Mouse (Mus musculus) 3134 (cell line): ENCODE data around the gene Plcb2.

Experiments used
- DNase-seq: peaks from one replicate; pipeline ENCODE4 v3.0.0-alpha.2; 2011; ENCODE audit warnings: low spot score; ENCODE audit not compliant: insufficient read length; ENCODE audit errors: extremely low read depth

The Plcb2 gene

DNA sequence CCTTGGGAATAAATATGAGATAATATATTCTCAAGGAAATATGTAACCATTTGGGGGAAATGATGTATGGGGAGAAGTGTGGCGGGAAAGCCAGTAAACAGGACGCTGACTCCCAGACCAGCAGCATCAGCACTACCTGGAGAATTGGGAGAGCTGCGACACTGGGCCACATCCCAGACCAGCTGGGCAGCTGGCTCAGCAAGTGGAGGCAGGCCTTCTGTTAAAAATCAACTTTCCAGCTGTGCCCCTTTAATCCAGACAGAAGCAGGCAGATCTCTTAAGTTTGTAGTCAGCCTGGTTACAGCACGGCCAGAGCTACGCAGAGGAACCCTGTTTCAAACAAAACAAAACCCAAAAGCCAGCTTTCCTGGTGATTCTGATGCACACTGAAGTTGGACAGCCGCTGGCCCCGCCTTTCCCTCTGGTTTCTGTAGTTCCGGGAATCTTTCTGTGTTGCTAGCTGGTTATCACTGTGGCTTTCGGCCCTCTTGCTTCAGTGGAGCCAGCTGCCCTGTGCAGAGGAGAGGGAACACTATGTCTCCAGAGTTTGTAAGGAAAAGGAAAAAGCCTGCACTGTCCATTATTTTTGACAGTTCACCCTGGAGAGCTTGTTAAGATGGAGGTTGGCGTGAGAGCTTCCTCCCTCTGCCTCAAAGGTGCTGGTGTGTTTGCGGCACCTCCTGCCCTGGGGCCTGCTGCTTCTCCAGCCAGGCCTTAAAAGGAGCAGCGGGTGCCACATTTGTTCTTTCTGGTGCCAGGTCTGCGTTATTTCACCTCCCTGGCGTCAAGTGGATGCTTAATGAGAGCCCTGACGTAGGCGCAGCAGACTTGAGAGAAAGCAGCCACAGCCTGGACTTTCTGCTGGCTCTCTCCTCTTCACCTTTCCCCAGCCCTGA, 23.9 kb upstream of the Plcb2 start:
- DNase-seq: no peak

GRCm38 (mm10) chr2:118750476-118750875, 22.2 kb upstream of the Plcb2 start:
- no peak for DNase-seq

DNA sequence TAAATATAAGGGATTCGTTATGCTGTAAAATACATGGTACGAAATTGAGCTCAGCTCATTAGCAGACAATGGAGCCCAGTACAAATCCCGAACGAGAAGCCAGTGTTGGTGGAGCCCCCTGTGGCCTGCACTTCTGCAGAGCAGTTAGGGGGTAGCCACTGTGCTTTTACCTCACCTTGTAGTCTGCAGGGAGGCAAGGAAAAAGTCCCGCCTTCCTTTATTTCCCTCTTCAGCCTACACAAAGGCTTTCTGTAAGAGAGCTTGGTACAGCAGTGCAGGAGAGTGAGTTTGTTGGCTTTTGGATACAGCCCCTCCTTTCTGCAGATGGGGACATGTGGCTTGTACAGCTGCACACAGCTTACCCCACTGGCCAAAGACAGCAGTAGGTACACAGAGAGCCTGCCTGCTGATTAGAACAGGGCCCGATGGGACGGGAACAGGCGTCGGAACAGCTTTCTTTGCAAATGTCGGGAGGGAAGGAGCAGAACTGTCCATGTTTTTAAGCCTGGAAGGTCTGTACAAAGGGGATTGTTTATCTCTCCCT, 21.2 kb upstream of the Plcb2 start:
- no peak for DNase-seq

GRCm38 (mm10) chr2:118747301-118747960, 19.2 kb upstream of the Plcb2 start:
- DNase-seq: no peak

DNA sequence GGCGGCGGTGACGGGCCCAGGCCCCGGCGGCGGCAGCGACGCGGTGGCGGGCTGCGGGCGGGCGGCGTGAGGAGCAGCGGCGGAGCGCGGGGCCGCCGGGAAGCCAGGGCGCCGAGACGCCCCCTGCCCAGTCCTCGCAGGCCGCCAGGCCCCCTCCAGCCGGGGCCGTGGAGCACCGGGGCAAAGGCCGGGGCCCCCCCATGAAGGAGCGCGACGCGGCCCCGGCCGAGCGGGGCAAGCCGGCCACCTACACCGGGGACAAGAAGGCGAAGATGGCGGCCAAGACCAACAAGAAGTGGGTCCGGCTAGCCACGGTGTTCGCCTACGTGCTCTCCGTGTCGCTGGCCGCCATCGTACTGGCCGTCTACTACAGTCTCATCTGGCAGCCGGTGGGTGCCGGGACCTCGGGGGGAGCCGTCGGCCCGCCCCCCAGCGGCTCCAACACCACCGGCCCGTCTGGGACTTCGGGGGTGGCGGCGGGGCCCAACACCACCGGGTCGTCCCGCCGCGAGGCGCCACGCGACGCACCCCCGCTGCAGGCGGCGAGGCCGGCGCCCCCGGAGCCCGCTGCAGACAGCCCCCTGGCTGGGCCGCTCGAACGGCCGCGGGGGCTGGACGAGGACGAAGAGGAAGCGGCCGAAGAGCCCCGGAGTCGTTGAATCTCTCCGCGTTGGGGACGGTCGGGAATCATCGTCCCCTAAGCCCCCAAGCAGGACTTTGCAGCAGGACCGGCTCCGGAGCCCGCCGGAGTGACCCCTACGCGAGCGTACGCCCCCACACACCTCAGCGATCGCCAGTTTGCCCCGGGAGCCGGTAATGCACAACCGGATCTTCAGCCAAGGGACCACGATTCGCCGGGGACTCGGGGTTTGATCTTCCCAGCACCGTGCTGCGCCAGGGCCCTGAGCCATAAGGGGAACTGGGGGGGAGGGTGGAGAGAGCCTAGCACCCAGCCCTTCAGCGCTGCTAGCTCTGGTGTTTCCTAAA, 18.0 kb upstream of the Plcb2 start:
- peak; percentile 59 for DNase-seq

GRCm38 (mm10) chr2:118745232-118745884, 17.1 kb upstream of the Plcb2 start, which contains the start of gene Inafm2:
Gene Inafm2, plus strand, starts transcription at chr2:118745758.
- peak; percentile 96 for DNase-seq

DNA sequence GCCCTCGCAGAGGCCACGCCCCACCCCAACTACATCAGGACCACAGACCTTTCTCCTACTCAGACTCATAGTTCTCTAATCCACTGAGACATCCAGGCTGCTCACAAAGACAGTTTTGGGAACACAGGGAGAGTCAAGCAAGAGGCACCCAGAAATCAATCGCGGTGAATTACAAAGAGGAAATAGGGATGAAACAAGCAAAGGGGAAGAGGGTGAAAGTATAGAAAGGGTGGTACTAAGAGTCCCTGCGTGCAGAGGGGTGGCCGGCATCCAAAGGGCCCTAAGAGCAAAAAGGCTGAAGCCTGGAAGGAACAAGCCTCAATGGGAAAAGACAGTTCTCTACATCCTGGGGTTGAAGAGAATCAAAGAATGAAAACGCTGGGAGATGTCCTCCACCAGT, 16.4 kb upstream of the Plcb2 start:
- DNase-seq: no peak

DNA sequence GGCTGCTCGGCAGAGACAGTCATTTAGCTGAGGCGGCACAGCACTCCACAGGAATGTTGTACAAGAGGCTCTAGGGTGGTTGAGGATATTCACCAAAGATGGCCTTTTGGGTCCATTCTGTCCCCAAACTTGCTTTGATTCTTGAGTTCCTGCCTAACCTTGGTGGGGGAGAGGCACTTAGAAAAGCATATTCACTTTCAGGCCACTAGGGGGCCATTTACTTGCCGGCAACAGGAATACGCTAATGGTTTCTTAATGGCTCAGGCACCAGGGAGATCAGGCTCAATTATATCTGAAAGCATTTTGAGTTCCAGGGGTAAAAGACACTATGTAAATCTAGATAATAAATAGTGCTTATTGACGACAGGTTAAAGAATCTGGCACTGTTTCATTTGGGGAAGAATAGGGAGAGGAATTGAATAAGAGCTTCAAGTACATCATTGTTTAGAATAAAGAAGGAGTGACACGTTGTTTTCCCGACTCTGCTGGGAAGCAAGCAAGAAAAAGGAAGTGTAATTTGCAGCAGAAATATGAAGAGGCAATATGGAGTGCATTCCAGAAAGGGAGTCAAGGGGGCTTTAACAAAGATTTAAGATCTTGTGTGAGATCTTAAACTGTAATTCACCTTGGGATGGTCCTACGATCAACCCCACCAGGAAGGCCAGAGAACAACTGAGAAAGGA, 15.2 kb upstream of the Plcb2 start:
- DNase-seq: no peak

GRCm38 (mm10) chr2:118741183-118741582, 12.9 kb upstream of the Plcb2 start:
- no peak for DNase-seq

DNA sequence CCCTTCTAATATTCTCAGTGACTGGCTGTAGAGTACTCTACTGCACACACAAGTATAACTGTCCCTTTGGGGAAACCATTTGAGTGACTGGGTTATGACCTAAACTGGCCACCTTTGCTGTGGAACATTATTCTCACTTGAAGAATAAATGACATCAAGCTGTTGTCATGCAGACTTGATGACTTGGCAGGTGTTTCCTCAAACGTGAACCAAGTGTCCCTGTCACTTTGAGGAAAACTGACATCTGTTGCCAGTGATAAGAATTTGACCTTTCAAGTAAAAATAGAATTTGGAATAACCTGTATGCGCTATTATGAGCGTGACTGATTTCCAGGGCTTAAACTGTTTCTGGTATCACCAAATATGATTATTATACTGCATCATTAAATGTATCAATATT, 12.1 kb upstream of the Plcb2 start:
- DNase-seq: no peak

- DNase-seq: no peak
These were observed 5.1 kb upstream of the Plcb2 start for GRCm38 (mm10) chr2:118733341-118733740.

DNA sequence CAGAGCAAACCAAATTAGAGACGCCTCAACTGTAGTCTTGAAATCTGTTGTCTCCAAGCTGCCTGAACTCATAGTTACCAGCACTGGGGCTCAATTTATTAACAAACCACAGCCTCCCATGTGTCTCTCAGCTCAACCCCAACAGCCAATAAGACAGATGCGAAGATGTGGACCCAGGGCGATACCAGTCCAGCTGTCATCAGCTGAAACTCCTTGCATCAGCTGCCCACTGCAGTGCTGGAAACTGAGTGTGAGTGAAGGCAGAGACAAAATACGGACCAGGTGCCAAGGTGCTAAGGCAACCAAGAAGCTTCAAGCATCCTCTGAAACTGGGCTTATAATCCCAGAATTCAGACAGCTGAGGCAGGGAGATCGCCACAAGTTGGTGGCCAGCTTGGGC, 3.7 kb upstream of the Plcb2 start:
- no peak for DNase-seq

GRCm38 (mm10) chr2:118730622-118730915, 2.3 kb upstream of the Plcb2 start:
- peak; percentile 38 for DNase-seq

- no peak for DNase-seq
These were observed 1.8 kb upstream of the Plcb2 start for GRCm38 (mm10) chr2:118729816-118730621.

- no peak for DNase-seq
These were observed 956 bp upstream of the Plcb2 start for GRCm38 (mm10) chr2:118729194-118729593.

DNA sequence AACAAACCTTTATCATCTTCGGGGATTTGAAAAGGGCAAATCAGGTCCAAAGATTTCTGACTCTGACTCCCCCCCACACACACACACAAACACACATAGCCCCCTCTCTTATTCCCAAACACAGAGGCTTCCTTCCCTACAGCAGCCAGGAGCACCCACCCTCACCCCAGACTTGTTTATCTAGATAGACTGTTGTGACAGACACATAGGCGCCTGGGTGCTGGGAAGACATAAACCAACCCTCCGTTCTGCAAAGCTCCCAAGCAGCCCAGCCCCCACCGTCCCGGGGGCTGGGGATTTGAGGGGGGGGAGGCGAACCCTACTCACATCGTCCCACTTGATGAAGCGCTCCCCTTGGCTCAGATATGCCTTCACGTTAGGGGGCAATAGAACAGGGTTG, 327 bp downstream of the Plcb2 start:
- DNase-seq: no peak

DNA sequence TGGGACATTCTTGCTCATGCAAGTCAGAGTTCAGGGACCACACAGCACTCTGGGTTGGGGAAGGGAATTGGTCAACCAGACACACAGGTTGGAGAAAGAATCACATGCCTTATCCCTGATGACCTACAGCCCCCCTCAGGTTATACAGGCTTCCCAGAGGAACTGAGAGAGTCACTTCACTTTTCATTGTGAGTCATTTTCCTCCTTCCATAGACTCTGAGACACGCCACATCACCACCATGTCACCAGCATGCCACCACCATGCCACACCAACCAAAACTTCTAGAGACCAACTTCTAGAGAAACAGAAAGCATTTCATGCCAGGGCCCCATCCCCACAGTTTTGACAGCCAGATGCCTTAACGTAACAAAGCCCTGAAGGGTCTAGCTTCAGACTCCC, 1.4 kb downstream of the Plcb2 start:
- no peak for DNase-seq

DNA sequence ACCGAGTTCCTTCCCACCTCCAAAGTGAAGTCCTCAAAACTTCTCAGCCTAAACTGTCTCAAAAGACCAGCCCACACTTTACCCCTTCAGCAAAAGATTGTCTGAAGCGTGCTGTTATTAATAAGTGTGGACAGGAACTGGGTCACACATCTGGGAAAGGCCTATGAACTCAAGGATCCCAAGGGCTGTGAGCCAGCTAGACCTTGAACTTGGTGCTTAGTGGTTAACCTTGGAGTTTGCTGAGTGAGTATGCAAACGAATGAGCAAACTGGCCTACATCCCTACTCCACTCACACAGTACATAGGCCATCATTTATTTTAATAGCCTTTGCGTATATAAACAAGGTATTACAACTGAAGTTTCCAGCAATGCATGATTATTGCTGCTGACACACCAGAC, 2.7 kb downstream of the Plcb2 start:
- DNase-seq: no peak
